Mouse (Mus musculus): ENCODE results near the gene P2rx5. TPM values are rescaled to one million over a fixed set of nuclear protein-coding genes. Genes with fewer than 3 reads are reported as not detected.

Gene P2rx5
- total and polyA plus RNA-seq, 3 experiments: 0.21 to 0.83 (median 0.40) TPM

GRCm38 (mm10) chr11:73162284-73162683 is 2.1 kb downstream of the P2rx5 start:
- in situ Hi-C loops (cut with MboI; ENCODE audit: low pct_ligation_motif_present, low pct_unique_long_range_greater_than_20kb, low sequenced_read_pairs) (no loop called here), dilution Hi-C loops (cut with MboI; ENCODE audit: extremely low pct_ligation_motif_present, extremely low pct_unique_long_range_greater_than_20kb, low sequenced_read_pairs) (no loop called here)
- no peak for DNase-seq (ENCODE audit: extremely low read depth)
- peaks cover 0 to 21% of the 10 kb centered on the region in 2 experiments; a peak in 3 of 4 replicates for H3K4me1 ChIP-seq (ENCODE audit: control insufficient read depth in 1 of 2, insufficient read depth in 2 of 2)
- H3K27me3 ChIP-seq (replicated peaks): peaks cover 35% of the 10 kb centered on the region
- no peak overlapping the region for H3K27ac ChIP-seq (ENCODE audit: insufficient read depth, low read depth)
- H3K4me2 ChIP-seq (ENCODE audit: insufficient read depth, low read depth, poor library complexity, severe bottlenecking): no peak overlapping the region
- H3K9ac ChIP-seq (ENCODE audit: insufficient read depth, low read depth): no peak overlapping the region
- H3K79me2 ChIP-seq (replicated peaks; ENCODE audit: control insufficient read depth, extremely low read depth, insufficient read depth, poor library complexity, severe bottlenecking): no peaks in the 10 kb centered on the region
- H3K36me3 ChIP-seq (replicated peaks in 1 of 2; ENCODE audit: control insufficient read depth in 1 of 2, insufficient read depth in 1 of 2, low read length in 1 of 2): peaks cover 0 to 13% of the 10 kb centered on the region in 2 experiments
- TF ChIP-seq BHLHE40 (IDR thresholded peaks at IDR 0.05; ENCODE audit: low read depth, low read length) (no peak), ETS1 (conservative IDR thresholded peaks at IDR 0.05; ENCODE audit: low read depth, low read length) (no peak), JUN (IDR thresholded peaks at IDR 0.05; ENCODE audit: insufficient read depth, low read depth, low read length) (no peak)
- no peaks in the 10 kb centered on the region for H3K9me3 ChIP-seq (replicated peaks; ENCODE audit: low read length)
- no peak overlapping the region for H3K4me3 ChIP-seq (replicated peaks in 1 of 3; ENCODE audit: low read depth in 2 of 3, low read length in 2 of 3, poor library complexity in 1 of 3)

DNA sequence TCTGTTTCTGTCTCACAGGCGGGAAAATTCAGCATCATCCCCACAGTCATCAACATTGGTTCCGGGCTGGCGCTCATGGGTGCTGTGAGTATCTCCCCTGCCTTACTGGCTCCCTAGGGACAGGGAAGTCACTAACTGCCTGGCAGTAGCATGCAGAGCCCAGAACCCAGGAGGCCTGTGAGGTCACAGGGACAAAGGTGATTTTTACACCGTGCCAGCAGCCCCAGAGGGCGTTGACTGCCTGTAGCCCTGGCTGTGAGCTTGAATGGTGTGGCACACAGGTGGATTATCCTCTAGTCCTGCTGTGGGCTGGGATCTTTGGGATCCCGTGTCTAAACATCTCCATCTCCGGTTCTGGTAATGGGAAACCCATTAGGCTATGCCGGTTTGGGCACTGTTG is 7.8 kb downstream of the P2rx5 start:
- Histone ChIP-seq H3K9ac (ENCODE audit: insufficient read depth, low read depth) (no peak overlapping the region), H3K36me3 (replicated peaks in 1 of 2; ENCODE audit: control insufficient read depth in 1 of 2, insufficient read depth in 1 of 2, low read length in 1 of 2) (peaks cover 13 to 66% of the 10 kb centered on the region in 2 experiments), H3K4me2 (ENCODE audit: insufficient read depth, low read depth, poor library complexity, severe bottlenecking) (no peak overlapping the region), H3K27me3 (replicated peaks) (no peaks in the 10 kb centered on the region), H3K4me3 (replicated peaks in 1 of 3; ENCODE audit: low read depth in 2 of 3, low read length in 2 of 3, poor library complexity in 1 of 3) (no peak overlapping the region), H3K4me1 (ENCODE audit: control insufficient read depth in 1 of 2, insufficient read depth in 2 of 2) (peaks cover 0 to 16% of the 10 kb centered on the region in 2 experiments; a peak in 2 of 4 replicates), H3K79me2 (replicated peaks; ENCODE audit: control insufficient read depth, extremely low read depth, insufficient read depth, poor library complexity, severe bottlenecking) (no peaks in the 10 kb centered on the region), H3K27ac (ENCODE audit: insufficient read depth, low read depth) (no peak overlapping the region), H3K9me3 (replicated peaks; ENCODE audit: low read length) (no peaks in the 10 kb centered on the region)
- DNase-seq (ENCODE audit: extremely low read depth): no peak
- TF ChIP-seq ZNF384 (IDR thresholded peaks at IDR 0.05; ENCODE audit: low read depth, low read length) (no peak), BHLHE40 (IDR thresholded peaks at IDR 0.05; ENCODE audit: low read depth, low read length) (no peak), USF1 (IDR thresholded peaks at IDR 0.05; ENCODE audit: low read depth, low read length) (no peak), MEF2A (IDR thresholded peaks at IDR 0.05; ENCODE audit: borderline replicate concordance, low read depth, low read length) (no peak), MAX (IDR thresholded peaks at IDR 0.05; ENCODE audit: low read length) (no peak), ZC3H11A (IDR thresholded peaks at IDR 0.05; ENCODE audit: low read depth, low read length) (no peak), NRF1 (IDR thresholded peaks at IDR 0.05; ENCODE audit: low read depth, low read length) (no peak), TCF12 (IDR thresholded peaks at IDR 0.05; ENCODE audit: low read depth, low read length) (no peak), USF2 (conservative IDR thresholded peaks at IDR 0.05; ENCODE audit: low read depth, low read length) (no peak), ELF1 (IDR thresholded peaks at IDR 0.05; ENCODE audit: low read depth, low read length) (no peak), CTCF (conservative IDR thresholded peaks at IDR 0.05 in 1 of 2, IDR thresholded peaks at IDR 0.05 in 1 of 2; ENCODE audit: low read depth in 2 of 2, low read length in 2 of 2) (no peak), NELFE (IDR thresholded peaks at IDR 0.05; ENCODE audit: low read depth, low read length) (no peak), HCFC1 (IDR thresholded peaks at IDR 0.05; ENCODE audit: low read depth, low read length) (no peak), TBP (conservative IDR thresholded peaks at IDR 0.05; ENCODE audit: low read depth, low read length) (no peak)
- in situ Hi-C loops (cut with MboI; ENCODE audit: low pct_ligation_motif_present, low pct_unique_long_range_greater_than_20kb, low sequenced_read_pairs) (no loop called here), dilution Hi-C loops (cut with MboI; ENCODE audit: extremely low pct_ligation_motif_present, extremely low pct_unique_long_range_greater_than_20kb, low sequenced_read_pairs) (no loop called here)

Data from CH12.LX (cell line).